Mouse (Mus musculus) liver, embryonic 14.5 days (tissue): ENCODE data around the gene Gnai1. TPM values are rescaled to one million over a fixed set of nuclear protein-coding genes. Genes with fewer than 3 reads are reported as not detected.

Experiments used
- ATAC-seq: fragments of 200-750 bp; cut with Nextera tagmentation; 2 replicates; pipeline ENCODE4 v1.8.0; 2017; ENCODE audit warnings: moderate number of reproducible peaks, mild to moderate bottlenecking, moderate library complexity; ENCODE audit not compliant: insufficient read depth
- DNase-seq, 3 experiments: peaks; one replicate each; pipeline ENCODE4 v3.0.0-alpha.2; 2012 to 2013; ENCODE audit warnings: low read depth in 3 of 3, low spot score in 3 of 3
- H3K27ac ChIP-seq: fragments of 300-500 bp; sonication (generic); 2 replicates; pipeline ENCODE4 v1.5.1; 2014; ENCODE audit warnings: moderate library complexity, mild to moderate bottlenecking, control low read depth, inconsistent platforms
- H3K27me3 ChIP-seq: fragments of 300-500 bp; sonication (generic); 2 replicates; pipeline ENCODE4 v1.6.1; 2014; ENCODE audit warnings: mild to moderate bottlenecking, low read length, moderate library complexity; ENCODE audit not compliant: control insufficient read depth, insufficient read depth
- H3K36me3 ChIP-seq: fragments of 300-500 bp; sonication (generic); replicated peaks from 2 replicates; pipeline ENCODE4 v1.6.1; 2014; ENCODE audit warnings: low read depth; ENCODE audit not compliant: control insufficient read depth, insufficient read depth
- H3K4me1 ChIP-seq, 2 experiments: fragments of 200-500 bp in 1 of 2; fragments of 300-500 bp in 1 of 2; sonication (generic) in 1 of 2; replicated peaks; 2 replicates each; pipeline ENCODE4 v1.6.1; 2012 to 2014; ENCODE audit warnings: antibody characterized with exemption in 1 of 2, inconsistent platforms in 1 of 2, low read length in 1 of 2; ENCODE audit not compliant: control insufficient read depth in 2 of 2, insufficient read depth in 2 of 2
- H3K4me2 ChIP-seq: fragments of 300-500 bp; sonication (generic); 2 replicates; pipeline ENCODE4 v1.6.1; 2014; ENCODE audit warnings: low read depth, mild to moderate bottlenecking, control low read depth, moderate library complexity
- H3K4me3 ChIP-seq, 2 experiments: fragments of 200-500 bp in 1 of 2; fragments of 300-500 bp in 1 of 2; sonication (generic) in 1 of 2; 2 replicates each; pipeline ENCODE4 v1.5.1; 2012 to 2014; ENCODE audit warnings: low read depth in 2 of 2, low read length in 2 of 2, mild to moderate bottlenecking in 2 of 2, control low read depth in 1 of 2, inconsistent platforms in 1 of 2, moderate library complexity in 1 of 2; ENCODE audit not compliant: insufficient read depth in 1 of 2
- H3K9ac ChIP-seq: fragments of 300-500 bp; sonication (generic); replicated peaks from 2 replicates; pipeline ENCODE4 v1.6.1; 2014; ENCODE audit warnings: mild to moderate bottlenecking, control low read depth, moderate library complexity
- H3K9me3 ChIP-seq: fragments of 300-500 bp; sonication (generic); 2 replicates; pipeline ENCODE4 v1.6.1; 2016; ENCODE audit warnings: low read length, mixed read lengths; ENCODE audit not compliant: control insufficient read depth
- CTCF ChIP-seq: IDR thresholded peaks from 2 replicates; pipeline ENCODE4 v1.5.1; 2016; ENCODE audit warnings: antibody characterized with exemption, low read depth, control low read depth
- EP300 ChIP-seq: IDR thresholded peaks from 2 replicates; pipeline ENCODE4 v1.6.1; 2016; ENCODE audit warnings: antibody characterized with exemption, low read depth
- WGBS: fragments of 180-500 bp; shearing (Covaris S2); extraction: QIAGEN DNeasy Blood & Tissue Kit; methylation state at CpG from one replicate; pipeline ENCODE4 v1.1.7; 2014; ENCODE audit not compliant: insufficient replicate concordance; 5-methylcytosine and 5-hydroxymethylcytosine counted together
- polyA plus RNA-seq, 2 experiments: library from polyadenylated mRNA; depleted of rRNA in 1 of 2; stranded (reverse) in 1 of 2; unstranded in 1 of 2; fragments of >200 nt; fragmentation: Nextera tagmentation in 1 of 2; extraction: Ambion mirVana in 1 of 2; gene quantifications; 2 replicates each; pipeline versions ENCODE4 v1.2.1 to v1.2.3; 2012 to 2014

Gnai1 gene
- polyA plus RNA-seq, 2 experiments, result 0.71 to 1.2 TPM

DNA sequence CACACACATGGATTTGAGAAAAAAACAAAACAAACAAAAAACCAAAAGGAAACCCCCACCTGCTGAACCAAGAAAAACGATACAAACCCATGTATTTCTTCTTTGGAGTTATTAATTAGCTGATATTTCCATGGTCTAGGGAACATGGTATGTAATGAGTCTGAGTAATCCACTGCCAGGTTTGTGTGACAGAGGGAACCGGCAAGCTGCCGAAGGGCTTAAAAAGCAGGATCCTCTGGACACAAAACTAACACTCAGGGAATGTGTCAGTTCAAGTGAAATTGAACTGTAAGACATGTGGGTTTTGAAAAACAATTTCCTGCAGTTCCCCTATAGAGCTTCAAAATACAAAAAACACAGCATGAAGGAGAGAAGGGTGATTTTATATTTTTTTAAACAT is 72.1 kb downstream of the Gnai1 start:
- Histone ChIP-seq H3K9me3 (no peaks in the 10 kb centered on the region), H3K4me1 (no peaks in the 10 kb centered on the region), H3K27me3 (no peaks in the 10 kb centered on the region), H3K9ac (no peak overlapping the region), H3K27ac (no peak overlapping the region), H3K4me2 (no peak overlapping the region), H3K4me3 (no peak overlapping the region), H3K36me3 (no peaks in the 10 kb centered on the region)
- no peak for DNase-seq
- WGBS, result 72% methylated on average over 3 of the region's 3 CpGs
- ATAC-seq, result no peak
- TF ChIP-seq CTCF (no peak), EP300 (no peak)

- H3K4me2 ChIP-seq, result no peak overlapping the region
- TF ChIP-seq EP300 (no peak), CTCF (no peak)
Observed at GRCm38 (mm10) chr5:18282095-18282494, 78.1 kb downstream of the Gnai1 start.

GRCm38 (mm10) chr5:18274352-18274940 is 85.7 kb downstream of the Gnai1 start:
- H3K4me1 ChIP-seq, result no peaks in the 10 kb centered on the region
- TF ChIP-seq CTCF, result no peak
- no peak for TF ChIP-seq EP300
- H3K4me3 ChIP-seq, result no peak overlapping the region
- WGBS, result 75% methylated on average over 7 of the region's 7 CpGs
- H3K9me3 ChIP-seq, result no peaks in the 10 kb centered on the region
- ATAC-seq, result no peak
- no peak for DNase-seq
- no peak overlapping the region for H3K4me2 ChIP-seq
- H3K9ac ChIP-seq, result no peak overlapping the region
- no peaks in the 10 kb centered on the region for H3K27me3 ChIP-seq
- no peak overlapping the region for H3K27ac ChIP-seq
- H3K36me3 ChIP-seq, result no peaks in the 10 kb centered on the region

More at GRCm38 (mm10) chr5:18282095-18282494, 78.1 kb downstream of the Gnai1 start:
- no peaks in the 10 kb centered on the region for H3K9me3 ChIP-seq
- DNase-seq (no peak), ATAC-seq (no peak)
- no peaks in the 10 kb centered on the region for H3K27me3 ChIP-seq
- H3K27ac ChIP-seq, result no peak overlapping the region
- no peaks in the 10 kb centered on the region for H3K36me3 ChIP-seq
- H3K4me3 ChIP-seq, result no peak overlapping the region
- no peaks in the 10 kb centered on the region for H3K4me1 ChIP-seq
- 51% methylated on average over 3 of the region's 3 CpGs for WGBS
- no peak overlapping the region for H3K9ac ChIP-seq

DNA sequence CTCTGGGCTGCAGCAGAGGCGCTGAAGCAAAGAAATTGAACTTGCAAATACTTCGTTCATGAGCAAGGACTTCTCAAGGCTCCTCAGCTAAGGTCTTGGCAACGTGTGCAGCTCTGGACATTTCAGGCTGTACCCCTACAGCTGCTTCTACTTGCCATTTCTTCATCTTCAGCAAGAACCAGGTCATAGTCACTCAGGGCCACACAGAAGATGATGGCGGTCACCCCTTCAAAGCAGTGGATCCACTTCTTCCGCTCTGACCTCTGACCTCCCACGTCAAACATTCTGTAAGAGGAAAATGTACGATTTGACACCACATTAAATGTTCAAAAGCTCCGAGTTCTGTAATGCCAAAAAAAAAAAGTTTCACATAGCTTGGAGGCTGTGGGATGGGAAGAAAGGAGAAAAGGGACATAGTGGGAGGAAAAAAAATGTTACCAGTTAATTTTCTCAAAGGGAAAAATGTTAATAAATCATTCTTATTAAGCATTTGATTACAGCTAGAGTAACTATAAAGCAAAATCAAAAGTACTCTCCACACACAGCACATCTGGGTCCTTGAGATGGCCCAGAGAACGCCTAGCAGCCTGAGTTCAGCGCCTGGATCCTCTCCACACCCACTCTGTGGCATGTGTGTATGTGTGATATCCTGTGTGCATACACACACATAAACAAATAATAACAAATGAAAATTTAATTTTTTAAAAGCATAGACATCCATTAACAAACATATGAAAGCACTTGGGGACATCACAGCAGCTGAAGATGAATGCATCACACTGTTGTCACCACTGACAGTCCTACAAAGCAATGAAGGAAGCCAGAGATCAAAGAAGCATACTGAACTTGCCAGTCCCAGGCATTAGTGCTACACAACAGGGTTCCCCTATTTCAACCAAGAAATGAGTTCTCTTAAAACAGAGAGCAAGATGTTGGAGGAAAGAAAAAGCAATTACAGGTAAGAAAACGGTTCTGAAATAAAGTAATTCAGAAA is 86.6 kb downstream of the Gnai1 start:
- no peak overlapping the region for H3K27ac ChIP-seq
- WGBS, result 59% methylated on average over 11 of the region's 11 CpGs
- no peaks in the 10 kb centered on the region for H3K27me3 ChIP-seq
- H3K4me1 ChIP-seq, result no peaks in the 10 kb centered on the region
- no peak overlapping the region for H3K4me2 ChIP-seq
- no peak overlapping the region for H3K4me3 ChIP-seq
- no peaks in the 10 kb centered on the region for H3K9me3 ChIP-seq
- H3K9ac ChIP-seq, result no peak overlapping the region
- DNase-seq (no peak), ATAC-seq (no peak)
- TF ChIP-seq CTCF (no peak), EP300 (no peak)
- no peaks in the 10 kb centered on the region for H3K36me3 ChIP-seq

- no peak overlapping the region for H3K4me2 ChIP-seq
- H3K4me3 ChIP-seq, result no peak overlapping the region
- no peak for DNase-seq
- no peak overlapping the region for H3K27ac ChIP-seq
- no peaks in the 10 kb centered on the region for H3K36me3 ChIP-seq
- WGBS, result 61% methylated on average over 5 of the region's 5 CpGs
- no peak overlapping the region for H3K9ac ChIP-seq
- no peak for TF ChIP-seq EP300
- no peak for TF ChIP-seq CTCF
- no peaks in the 10 kb centered on the region for H3K27me3 ChIP-seq
- H3K4me1 ChIP-seq, result no peaks in the 10 kb centered on the region
- H3K9me3 ChIP-seq, result no peaks in the 10 kb centered on the region
- ATAC-seq, result no peak
Observed at GRCm38 (mm10) chr5:18250379-18251017, 109.7 kb downstream of the Gnai1 start.
